Mouse (Mus musculus) midbrain, embryonic 10.5 days (tissue): ENCODE data around the gene Iglon5. TPM values are rescaled to one million over a fixed set of nuclear protein-coding genes. Genes with fewer than 3 reads are reported as not detected.

ENCODE experiments used
- DNase-seq: peaks from one replicate; pipeline ENCODE4 v3.0.0-alpha.2; 2017; ENCODE audit warnings: low spot score
- H3K27ac ChIP-seq: fragments of 300-500 bp; sonication (generic); replicated peaks from 2 replicates; pipeline ENCODE4 v1.5.1; 2016; ENCODE audit warnings: mild to moderate bottlenecking
- H3K27me3 ChIP-seq: fragments of 300-500 bp; sonication (generic); 2 replicates; pipeline ENCODE4 v1.6.1; 2016; ENCODE audit warnings: low read depth, mild to moderate bottlenecking; ENCODE audit not compliant: poor library complexity, severe bottlenecking
- H3K36me3 ChIP-seq: fragments of 300-500 bp; sonication (generic); 2 replicates; pipeline ENCODE4 v1.6.1; 2016; ENCODE audit warnings: mild to moderate bottlenecking, moderate library complexity
- H3K4me1 ChIP-seq: fragments of 300-500 bp; sonication (generic); 2 replicates; pipeline ENCODE4 v1.6.1; 2016
- H3K4me3 ChIP-seq: fragments of 300-500 bp; sonication (generic); 2 replicates; pipeline ENCODE4 v1.5.1; 2016; ENCODE audit warnings: mild to moderate bottlenecking, moderate library complexity
- H3K9me3 ChIP-seq: fragments of 300-500 bp; sonication (generic); replicated peaks from 2 replicates; pipeline ENCODE4 v1.6.1; 2016; ENCODE audit warnings: mild to moderate bottlenecking
- WGBS: fragments of 180-500 bp; shearing (Covaris S2); methylation state at CpG from one replicate; pipeline ENCODE4 v1.1.7; 2016; 5-methylcytosine and 5-hydroxymethylcytosine counted together
- microRNA-seq: library from miRNA; unstranded; fragments of <30 nt; microRNA quantifications from one replicate; pipeline ENCODE4, GENCODE M21; 2017
- polyA plus RNA-seq: library from polyadenylated mRNA; unstranded; fragments of >200 nt; fragmentation: Nextera tagmentation; extraction: Ambion mirVana; gene quantifications from 2 replicates; pipeline ENCODE4 v1.2.1, GENCODE M21; 2016

The Iglon5 gene
- polyA plus RNA-seq, 1 experiment from 2014 or later = 0.70 TPM

DNA sequence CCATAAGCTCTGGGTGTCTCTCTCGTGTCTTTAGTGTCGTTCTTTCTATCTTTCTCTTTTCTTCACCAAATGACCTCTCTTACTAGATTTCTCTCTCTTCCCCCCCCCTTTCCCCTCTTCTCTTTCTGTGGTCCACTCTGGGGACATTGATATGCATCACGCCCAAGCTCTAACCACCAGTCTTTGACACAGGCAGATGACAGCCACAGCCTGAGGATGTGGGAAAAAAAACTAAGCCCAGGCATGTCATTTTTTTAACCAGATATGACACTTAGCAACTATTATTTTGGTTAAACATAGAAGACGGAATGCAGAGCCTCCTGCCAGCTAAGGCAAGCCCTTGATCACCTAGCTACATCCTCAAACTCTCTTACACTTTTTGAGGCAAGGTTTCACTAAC, 51.3 kb downstream of the Iglon5 start:
- no peaks in the 10 kb centered on the region for H3K27me3 ChIP-seq
- no peaks in the 10 kb centered on the region for H3K9me3 ChIP-seq
- no peak overlapping the region for H3K4me3 ChIP-seq
- peaks cover 11% of the 10 kb centered on the region for H3K4me1 ChIP-seq
- no peak overlapping the region for H3K27ac ChIP-seq
- no peaks in the 10 kb centered on the region for H3K36me3 ChIP-seq
- WGBS = 84% methylated on average over 4 of the region's 4 CpGs
- no peak for DNase-seq

DNA sequence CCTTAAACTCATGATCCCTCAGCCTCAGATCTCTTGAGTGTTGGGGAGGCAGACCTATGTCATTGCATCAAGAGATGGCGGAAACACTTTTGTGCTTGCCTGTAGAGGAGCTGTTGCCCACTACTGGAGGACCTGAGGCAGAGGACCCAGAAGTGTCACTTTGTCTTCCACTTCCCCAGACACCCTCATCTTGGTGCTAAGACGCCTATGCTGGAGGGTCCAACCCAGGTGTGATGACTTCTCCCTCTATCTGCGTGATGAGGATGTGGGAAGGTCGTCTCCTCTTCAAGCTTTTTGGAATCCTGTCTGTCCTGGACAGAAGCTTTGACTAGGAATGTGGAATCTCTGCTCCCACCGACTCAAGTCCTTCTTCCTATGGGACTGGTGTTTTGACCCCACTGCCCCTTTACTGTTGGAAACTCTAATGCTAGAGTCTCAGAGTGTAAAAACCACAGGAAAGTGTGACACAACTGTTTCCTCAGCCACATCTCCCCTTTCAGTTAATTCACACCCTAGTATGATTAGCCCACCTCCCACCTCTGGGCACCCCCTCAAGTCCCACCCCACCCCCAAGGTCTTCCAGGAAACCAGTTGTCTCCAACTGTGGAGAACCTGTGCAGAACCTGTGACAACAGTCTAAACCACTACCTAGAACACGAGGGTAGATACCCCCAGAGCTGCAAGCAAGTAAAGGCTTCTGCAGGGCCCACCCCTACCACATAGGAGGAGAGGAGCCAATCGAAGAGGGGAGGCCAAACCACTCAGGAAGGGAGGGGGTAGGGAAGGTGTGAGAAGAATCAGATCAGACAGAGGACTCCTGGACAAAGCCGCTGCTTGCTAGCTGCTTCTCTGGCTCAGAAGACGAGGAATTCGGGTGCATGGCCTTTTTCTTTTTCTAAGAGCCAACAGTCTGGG, 53.3 kb downstream of the Iglon5 start, which contains the start of gene Nkg7:
Gene Nkg7, plus strand, starts transcription at position 733 of the 915 bp plus-strand sequence.
- H3K36me3 ChIP-seq = no peaks in the 10 kb centered on the region
- H3K27me3 ChIP-seq = no peaks in the 10 kb centered on the region
- no peak for DNase-seq
- no peaks in the 10 kb centered on the region for H3K9me3 ChIP-seq
- H3K27ac ChIP-seq = no peak within 1 kb of the TSS
- no peaks in the 10 kb centered on the region for H3K4me1 ChIP-seq
- WGBS = 81% methylated on average over 10 of the region's 10 CpGs
- H3K4me3 ChIP-seq = no peak within 1 kb of the TSS

DNA sequence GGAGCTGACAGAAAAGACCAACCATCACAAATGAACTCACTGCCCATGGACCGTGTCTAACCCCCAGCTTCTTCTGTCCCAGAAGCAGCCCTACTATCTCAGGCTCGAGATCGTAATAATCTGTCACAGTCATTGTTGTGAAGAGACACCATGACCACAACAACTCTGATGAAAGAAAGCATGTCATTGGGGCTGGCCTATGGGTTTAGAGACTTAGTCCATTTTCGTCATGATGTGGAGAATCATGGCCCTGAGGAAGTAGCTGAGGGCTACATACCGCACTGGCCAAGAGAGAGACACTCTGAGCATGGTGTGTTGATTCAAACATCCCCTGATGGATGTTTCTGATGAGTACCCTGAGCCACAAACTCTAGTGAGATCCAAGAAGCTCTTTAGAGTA, 55.2 kb downstream of the Iglon5 start:
- no peak overlapping the region for H3K4me3 ChIP-seq
- H3K9me3 ChIP-seq = no peaks in the 10 kb centered on the region
- H3K4me1 ChIP-seq = no peaks in the 10 kb centered on the region
- 88% methylated on average over 5 of the region's 5 CpGs for WGBS
- H3K27ac ChIP-seq = no peak overlapping the region
- H3K27me3 ChIP-seq = no peaks in the 10 kb centered on the region
- DNase-seq = no peak
- H3K36me3 ChIP-seq = no peaks in the 10 kb centered on the region

DNA sequence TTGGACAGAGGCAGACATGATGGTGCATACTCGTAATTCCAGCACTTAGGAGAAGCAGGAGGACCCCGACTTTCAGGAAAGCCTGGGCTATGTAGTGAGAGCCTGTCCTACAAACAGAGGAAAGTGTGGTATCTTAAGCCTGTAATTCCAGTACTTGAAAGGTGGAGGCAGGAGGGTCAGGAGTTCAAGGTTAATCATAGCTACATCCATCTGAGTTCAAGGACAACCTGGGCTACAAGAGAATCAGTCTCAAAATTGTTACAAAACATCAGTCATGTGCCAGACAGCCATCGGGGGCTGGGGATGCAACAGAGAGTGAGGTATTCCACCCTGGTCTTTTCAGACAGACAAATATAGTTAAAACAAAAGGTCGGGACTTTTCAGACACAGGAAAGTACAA, 57.0 kb downstream of the Iglon5 start:
- no peaks in the 10 kb centered on the region for H3K27me3 ChIP-seq
- no peak overlapping the region for H3K27ac ChIP-seq
- no peak for DNase-seq
- no peak overlapping the region for H3K4me3 ChIP-seq
- no peaks in the 10 kb centered on the region for H3K36me3 ChIP-seq
- H3K9me3 ChIP-seq = 0 out of 2 replicates have a peak, but pooled peaks cover 3% of the 10 kb centered on the region
- 83% methylated on average over 4 of the region's 4 CpGs for WGBS
- no peaks in the 10 kb centered on the region for H3K4me1 ChIP-seq

DNA sequence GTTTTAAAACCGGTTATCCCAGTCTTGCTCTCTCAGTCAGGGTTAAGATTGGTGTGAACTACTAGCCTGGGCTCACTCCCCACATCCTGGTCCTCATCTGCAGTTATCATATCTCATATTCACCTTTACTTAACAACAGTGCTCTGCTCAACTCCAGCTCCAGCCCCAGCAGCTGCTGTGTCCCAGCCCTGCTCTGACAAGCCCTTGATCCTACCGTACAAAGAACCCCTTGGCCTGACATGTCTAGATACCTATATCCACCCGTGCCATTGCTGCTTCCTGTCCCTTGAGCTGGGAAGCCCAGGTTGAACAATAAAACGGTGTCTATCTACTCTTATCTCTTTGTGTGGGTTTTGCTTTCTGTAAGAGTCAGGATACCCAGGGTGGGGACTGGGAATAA, 60.4 kb downstream of the Iglon5 start:
- Histone ChIP-seq H3K27ac (no peak overlapping the region), H3K4me1 (no peaks in the 10 kb centered on the region), H3K27me3 (no peaks in the 10 kb centered on the region), H3K4me3 (no peak overlapping the region), H3K36me3 (no peaks in the 10 kb centered on the region), H3K9me3 (0 out of 2 replicates have a peak, but pooled peaks cover 3% of the 10 kb centered on the region)
- DNase-seq = no peak
- 65% methylated on average over 4 of the region's 4 CpGs for WGBS

DNA sequence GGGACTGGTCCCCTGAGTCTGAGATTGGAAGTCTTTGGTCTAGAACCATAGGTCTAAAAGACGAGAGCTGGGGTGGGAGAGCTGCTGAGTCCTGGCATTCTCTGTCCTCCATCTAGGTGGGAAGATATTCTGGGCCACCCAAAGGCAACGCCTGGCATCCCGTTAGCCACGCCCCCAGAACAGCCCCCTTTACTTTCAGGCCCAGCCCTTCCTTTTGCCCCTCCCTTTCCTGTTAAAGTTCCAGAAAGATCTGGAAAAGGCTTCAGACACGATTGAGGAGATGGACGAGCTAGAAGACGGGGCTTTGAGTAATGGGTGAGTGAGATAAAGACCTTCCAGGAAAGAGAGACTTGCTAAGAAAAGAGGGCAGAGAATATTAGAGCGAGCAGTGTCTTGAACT, 62.5 kb downstream of the Iglon5 start, which contains the start of gene Lim2:
Gene Lim2, plus strand, starts transcription at position 265 of the 400 bp plus-strand sequence.
- no peaks in the 10 kb centered on the region for H3K36me3 ChIP-seq
- DNase-seq = no peak
- H3K27ac ChIP-seq = no peak within 1 kb of the TSS
- peaks cover 6% of the 10 kb centered on the region for H3K4me1 ChIP-seq
- 0 out of 2 replicates have a peak, but pooled peaks cover 3% of the 10 kb centered on the region for H3K9me3 ChIP-seq
- no peaks in the 10 kb centered on the region for H3K27me3 ChIP-seq
- H3K4me3 ChIP-seq = no peak within 1 kb of the TSS
- 83% methylated on average over 8 of the region's 8 CpGs for WGBS

DNA sequence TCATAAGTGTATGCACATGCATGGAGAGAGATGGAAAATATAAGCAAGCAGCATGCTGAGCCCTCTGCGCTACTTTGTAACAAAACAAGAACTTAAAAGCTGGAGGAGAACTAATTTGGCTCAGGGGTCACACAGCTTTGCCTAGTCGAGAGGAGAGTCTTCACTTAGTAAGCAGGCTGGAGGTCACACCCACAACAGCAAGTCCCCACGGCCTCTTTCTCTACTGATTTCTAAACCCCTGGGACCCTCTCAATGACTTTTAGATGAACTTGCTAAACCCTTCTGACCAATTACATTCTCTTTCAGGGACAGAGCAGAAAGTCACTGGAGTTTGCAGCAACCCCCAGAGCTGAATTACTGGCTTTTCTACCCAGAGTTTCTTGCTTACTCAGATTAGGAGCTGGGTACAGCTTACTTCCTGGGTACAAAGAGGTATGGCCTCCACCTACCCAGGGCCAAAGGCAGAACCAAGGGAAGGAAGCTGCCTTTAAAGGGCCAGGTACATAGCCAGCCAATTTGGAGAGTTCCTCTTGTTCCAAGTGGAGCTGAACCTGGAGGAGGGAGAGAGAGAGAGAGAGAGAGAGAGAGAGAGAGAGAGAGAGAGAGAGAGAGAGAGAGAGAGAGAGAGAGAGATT, 65.8 kb downstream of the Iglon5 start:
- 0 out of 2 replicates have a peak, but pooled peaks cover 3% of the 10 kb centered on the region for H3K9me3 ChIP-seq
- H3K27me3 ChIP-seq = no peaks in the 10 kb centered on the region
- no peak overlapping the region for H3K27ac ChIP-seq
- WGBS = 60% methylated on average over 3 of the region's 3 CpGs
- H3K4me1 ChIP-seq = peaks cover 6% of the 10 kb centered on the region
- no peak overlapping the region for H3K4me3 ChIP-seq
- no peaks in the 10 kb centered on the region for H3K36me3 ChIP-seq
- DNase-seq = no peak

DNA sequence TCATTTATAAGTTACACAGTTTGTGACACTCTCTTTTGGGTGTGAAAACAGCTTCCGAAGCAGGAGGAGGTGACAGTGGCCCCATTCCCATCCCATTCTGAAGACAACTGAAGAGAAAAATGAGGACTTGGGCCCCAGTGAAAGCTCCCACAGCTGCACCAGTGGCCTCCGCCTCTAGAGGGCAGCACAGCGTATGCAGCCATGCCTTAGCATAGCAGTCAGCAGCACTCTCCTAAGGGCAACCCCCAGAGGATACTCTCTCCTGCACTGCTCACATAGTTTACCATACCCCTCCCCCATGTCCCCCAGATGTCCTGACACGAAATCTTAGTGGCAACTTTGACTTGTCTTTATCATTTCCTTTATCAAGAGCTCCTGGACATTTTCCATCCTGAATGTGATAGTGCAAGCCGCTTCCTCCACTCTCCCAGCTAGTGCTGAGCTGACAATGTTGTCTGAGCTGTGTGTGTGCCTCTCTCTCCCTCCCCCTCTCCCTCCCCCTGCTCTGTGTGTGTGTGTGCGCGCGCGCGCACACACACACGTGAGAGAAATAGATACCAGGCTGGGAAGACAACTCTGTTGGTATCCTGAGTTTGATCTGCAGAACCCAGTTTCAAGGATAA, 66.8 kb downstream of the Iglon5 start:
- 0 out of 2 replicates have a peak, but pooled peaks cover under 1% of the 10 kb centered on the region for H3K9me3 ChIP-seq
- no peak overlapping the region for H3K27ac ChIP-seq
- 11% methylated on average over 11 of the region's 11 CpGs for WGBS
- H3K4me3 ChIP-seq = peak overlapping the region; percentile 28; the same call in 1 of the 2 replicates
- no peaks in the 10 kb centered on the region for H3K36me3 ChIP-seq
- no peaks in the 10 kb centered on the region for H3K27me3 ChIP-seq
- peaks cover 6% of the 10 kb centered on the region for H3K4me1 ChIP-seq
- DNase-seq = peak; percentile 83

Small RNAs within 50 kb of the gene (microRNA-seq; reads per million reads assigned to microRNA genes)
- 1.5 reads per million for gene Mir7051

Other genes with a start within 250 kb of the Iglon5 start
- gene Zfp715, start 176.8 kb downstream of the Iglon5 start, polyA plus RNA-seq = 10.5 and 11.2 TPM in 2 replicates
- gene Siglecf, start 138.7 kb downstream of the Iglon5 start, polyA plus RNA-seq = 0.09 and 0.29 TPM in 2 replicates
- 0.07 and 0.09 TPM in 2 replicates for gene Siglecg, start 81.9 kb downstream of the Iglon5 start, polyA plus RNA-seq
- gene Lim2, start 62.4 kb downstream of the Iglon5 start, polyA plus RNA-seq = 0.14 and 0.15 TPM in 2 replicates
- gene Nkg7, start 53.0 kb downstream of the Iglon5 start, polyA plus RNA-seq = not detected in 2 replicates
- not detected in 2 replicates for gene Cldnd2, start 49.3 kb downstream of the Iglon5 start, polyA plus RNA-seq
- 246 and 264 TPM in 2 replicates for gene Etfb, start 46.0 kb downstream of the Iglon5 start, polyA plus RNA-seq
- gene Gm45233, start 45.9 kb downstream of the Iglon5 start, polyA plus RNA-seq = not detected in 2 replicates
- gene Vsig10l, start 26.9 kb downstream of the Iglon5 start, polyA plus RNA-seq = 2.2 and 3.6 TPM in 2 replicates
- gene 4931406B18Rik, start 15.9 kb upstream of the Iglon5 start, polyA plus RNA-seq = not detected in 2 replicates
- gene Cd33, start 54.4 kb upstream of the Iglon5 start, polyA plus RNA-seq = 0.83 and 1.0 TPM in 2 replicates
- 4.7 and 5.9 TPM in 2 replicates for gene Zfp658, start 72.2 kb upstream of the Iglon5 start, polyA plus RNA-seq
- 14.6 and 16.6 TPM in 2 replicates for gene Zfp719, start 89.5 kb upstream of the Iglon5 start, polyA plus RNA-seq
- 0.87 and 1.6 TPM in 2 replicates for gene Zfp819, start 117.1 kb upstream of the Iglon5 start, polyA plus RNA-seq
- not detected in 2 replicates for gene Ceacam18, start 144.6 kb upstream of the Iglon5 start, polyA plus RNA-seq
- 0.16 and 0.66 TPM in 2 replicates for gene Siglece, start 170.1 kb upstream of the Iglon5 start, polyA plus RNA-seq
- gene Ctu1, start 181.9 kb upstream of the Iglon5 start, polyA plus RNA-seq = 17.4 and 17.5 TPM in 2 replicates
- not detected in 2 replicates for gene Klk14, start 200.3 kb upstream of the Iglon5 start, polyA plus RNA-seq
- gene Klk13, start 222.5 kb upstream of the Iglon5 start, polyA plus RNA-seq = 0.21 and 0.33 TPM in 2 replicates